Mouse (Mus musculus) neural tube, embryonic 10.5 days (tissue): ENCODE results near the gene Cmya5.
A peak's percentile ranks its signal among the peaks of the same experiment; 100 is the strongest.
"Not testable (repeated sequence)": the region's sequence is repeated elsewhere in the genome, so short reads cannot be mapped to it uniquely, and the experiment has no call there.

Experiments used
- DNase-seq: peaks from one replicate; pipeline ENCODE4 v3.0.0-alpha.2; 2017; ENCODE audit warnings: low spot score; ENCODE audit errors: extremely low spot score

The Cmya5 gene

DNA sequence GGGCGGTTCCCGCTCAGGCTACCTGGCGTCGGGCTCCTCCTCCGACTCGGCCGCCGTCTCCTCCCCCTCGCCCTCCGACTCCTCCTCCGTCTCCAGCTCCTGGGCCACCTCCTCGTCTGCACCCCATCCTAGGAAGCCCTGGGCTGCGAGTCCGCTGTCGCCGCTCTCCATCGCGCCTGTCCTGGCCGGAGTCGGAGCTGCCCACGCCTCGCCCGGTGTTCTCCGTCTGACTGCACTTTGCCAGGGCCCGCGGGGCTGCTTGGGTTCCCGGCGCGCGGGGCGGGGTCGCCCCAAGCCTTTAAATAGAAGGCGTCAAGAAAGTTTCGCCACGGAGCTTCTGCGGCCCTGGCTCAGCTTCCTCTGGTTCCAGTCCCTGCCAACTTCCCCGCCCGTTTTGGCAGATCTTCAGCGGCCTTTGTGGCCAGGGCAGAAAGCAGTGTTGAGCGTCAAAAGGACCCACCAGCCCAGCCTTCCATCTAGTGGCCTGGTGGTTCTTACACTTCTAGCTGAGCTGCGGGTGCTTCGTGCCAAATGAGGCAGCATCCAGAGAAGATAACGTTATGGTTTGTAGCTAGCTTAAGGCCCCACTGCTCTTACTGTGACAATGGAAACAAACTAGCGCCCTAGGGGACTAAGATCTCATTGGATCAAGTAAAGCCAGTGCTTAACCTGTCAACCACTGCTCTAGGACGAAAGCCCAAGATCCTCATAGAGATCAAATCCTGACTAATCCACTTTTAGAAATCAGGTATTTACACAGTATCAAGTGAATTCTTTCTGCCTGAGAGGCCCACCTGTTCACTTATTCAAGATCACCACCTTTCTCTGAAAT is at the start of gene Cmya5:
Cmya5 (minus strand) TSS at position 389 of the 832 bp plus-strand sequence.
- peak; percentile 62 for DNase-seq

DNA sequence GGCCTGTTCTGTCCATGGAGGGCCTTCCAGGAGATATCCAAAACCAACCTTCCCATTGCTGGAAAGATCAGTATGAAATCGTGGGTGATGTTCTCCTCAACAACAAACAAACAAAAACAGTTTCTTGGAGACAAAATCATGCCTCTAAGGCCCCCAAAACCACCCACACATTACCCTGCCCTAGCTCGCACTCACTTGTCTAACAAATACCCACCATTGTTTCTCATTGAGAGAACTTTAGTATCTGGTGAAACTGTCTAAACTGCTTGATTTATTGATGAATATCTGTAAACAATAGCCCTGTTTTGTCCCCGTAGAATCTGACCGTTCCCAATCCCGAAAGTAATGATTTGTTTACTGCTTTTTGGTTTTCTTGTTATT is 48.1 kb upstream of the Cmya5 start:
- no peak for DNase-seq

DNA sequence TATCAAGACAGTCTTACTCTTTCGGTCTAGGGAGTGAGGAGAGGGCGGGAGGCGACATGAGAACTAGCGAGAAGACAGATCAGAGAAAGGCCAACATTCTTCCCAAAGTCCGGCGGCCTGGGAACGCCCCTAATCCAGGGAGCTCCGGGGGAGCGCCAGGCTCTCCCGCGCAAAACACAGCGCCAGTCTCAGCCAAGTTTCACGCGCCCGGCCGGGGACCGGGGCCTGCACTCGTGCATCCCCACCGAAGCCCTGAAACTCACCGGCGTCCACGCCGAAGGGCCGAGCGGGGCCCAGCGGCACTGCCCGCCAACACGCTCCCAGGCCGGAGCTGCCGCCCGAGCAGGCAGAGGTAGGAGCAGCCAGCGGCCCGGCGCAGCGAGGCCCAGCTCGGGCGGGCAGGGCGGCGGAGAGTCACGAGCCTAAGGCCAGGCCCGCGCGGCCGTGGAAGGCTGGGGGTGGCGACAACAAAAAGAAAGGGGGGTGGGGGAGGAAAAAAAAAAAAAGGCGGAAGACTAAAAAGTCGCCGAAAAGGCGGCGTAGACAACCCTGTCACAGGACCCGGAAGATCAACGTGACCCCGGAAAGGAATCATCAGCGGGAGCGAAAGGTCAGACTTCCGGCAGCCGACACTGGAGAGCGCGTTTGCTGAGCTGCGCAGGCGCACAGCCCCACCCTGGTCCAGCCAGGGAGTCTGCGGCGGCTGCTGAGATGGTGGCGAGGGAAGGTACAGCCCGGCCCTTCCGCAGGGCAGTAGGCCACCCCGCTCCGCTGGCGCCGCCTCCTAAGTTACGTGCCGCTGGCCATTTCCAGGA is 47.5 kb upstream of the Cmya5 start, which contains the start of gene Tent2:
Tent2 (minus strand) TSS at position 555 of the 815 bp plus-strand sequence.
- peak; percentile 95 for DNase-seq

DNA sequence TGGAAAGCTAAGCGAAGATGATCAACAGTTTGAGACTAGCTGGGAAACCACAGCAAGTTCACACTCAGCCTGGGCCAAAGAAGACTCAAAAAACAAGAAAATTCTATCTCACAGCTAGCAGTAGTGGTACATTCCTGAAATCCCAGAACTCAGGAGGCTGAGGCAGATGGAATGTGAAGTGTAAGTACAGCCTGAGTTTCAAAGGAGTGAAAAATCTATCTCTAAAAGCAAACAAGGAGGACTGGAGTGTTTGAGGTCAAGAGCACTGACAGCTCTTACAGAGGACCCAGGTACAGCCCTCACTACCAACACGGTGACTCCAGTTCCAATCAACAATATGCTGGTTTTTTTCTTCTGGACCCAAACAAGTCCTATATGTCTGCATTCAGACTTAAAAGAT is 44.9 kb upstream of the Cmya5 start:
- DNase-seq = no peak

DNA sequence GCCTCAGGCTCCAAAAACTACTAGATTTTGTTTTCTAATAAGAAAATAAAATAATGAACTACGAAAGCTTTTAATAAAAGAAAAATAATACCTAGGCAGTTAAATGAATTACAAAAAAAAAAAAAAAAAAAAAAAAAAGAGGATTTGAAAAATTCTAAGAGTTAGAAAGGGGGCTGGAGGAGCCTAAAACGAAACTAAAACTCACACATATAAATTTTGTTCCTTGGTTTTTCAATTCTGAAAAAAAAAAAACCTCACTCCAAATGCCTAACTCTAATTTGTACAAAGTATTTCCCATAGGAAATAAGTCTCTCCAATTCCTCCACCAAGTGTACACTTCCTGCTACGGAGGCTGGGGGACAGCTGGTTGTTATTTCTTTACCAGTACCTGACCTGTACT is 44.2 kb upstream of the Cmya5 start:
- no peak for DNase-seq

DNA sequence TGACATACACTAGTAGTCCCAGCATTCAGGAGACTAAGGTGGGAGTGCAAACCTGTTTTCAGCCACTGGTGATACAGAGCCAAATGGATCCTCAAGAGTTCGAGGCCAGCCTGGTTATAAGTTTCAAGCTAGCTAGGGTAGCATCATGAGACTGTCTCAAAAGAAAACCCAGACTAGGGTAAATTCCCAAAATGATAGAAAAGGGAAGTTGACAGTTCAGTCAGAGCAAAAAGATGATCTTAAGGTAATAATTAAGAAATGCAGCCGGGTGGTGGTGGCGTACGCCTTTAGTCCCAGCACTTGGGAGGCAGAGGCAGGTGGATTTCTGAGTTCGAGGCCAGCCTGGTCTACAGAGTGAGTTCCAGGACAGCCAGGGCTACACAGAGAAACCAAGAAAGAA is 43.3 kb upstream of the Cmya5 start:
- DNase-seq = not testable (repeated sequence)

DNA sequence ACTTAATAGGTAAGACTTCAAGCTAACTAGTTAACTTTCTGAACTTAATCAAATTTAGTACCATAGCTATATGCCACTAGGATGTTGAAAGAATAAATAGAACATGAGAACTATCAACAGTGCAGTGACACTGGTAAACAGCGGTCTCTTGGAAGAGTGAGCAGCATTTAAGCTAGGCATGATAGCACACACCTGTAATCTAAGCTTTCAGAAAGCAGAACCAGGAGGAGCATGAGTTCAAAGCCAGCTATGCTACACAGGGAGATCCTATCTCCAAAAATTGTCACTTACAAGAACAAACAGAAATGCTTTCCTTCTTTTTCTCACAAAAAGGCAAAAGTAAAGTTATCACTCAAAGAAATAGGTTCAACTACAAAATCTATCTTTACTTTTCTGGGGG is 35.8 kb upstream of the Cmya5 start:
- DNase-seq = no peak

DNA sequence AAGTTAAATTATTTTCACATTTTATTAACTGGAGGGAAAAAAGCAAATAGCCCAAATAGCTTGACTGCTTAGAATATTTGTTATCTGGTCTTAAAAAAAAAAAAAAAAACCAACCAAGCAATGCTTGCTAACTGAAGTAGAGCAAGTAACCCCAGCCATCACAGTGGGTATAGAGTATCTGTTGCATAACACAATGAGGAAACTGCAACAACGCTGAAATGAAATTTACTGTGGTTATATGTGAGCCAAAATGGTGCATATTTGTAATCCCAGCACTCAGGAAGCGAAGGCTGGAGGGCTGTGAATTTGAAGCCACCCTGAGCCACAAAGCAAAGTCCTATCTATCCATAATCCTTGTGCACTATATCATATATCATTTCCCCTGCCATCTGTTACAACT is 35.0 kb upstream of the Cmya5 start:
- no peak for DNase-seq

DNA sequence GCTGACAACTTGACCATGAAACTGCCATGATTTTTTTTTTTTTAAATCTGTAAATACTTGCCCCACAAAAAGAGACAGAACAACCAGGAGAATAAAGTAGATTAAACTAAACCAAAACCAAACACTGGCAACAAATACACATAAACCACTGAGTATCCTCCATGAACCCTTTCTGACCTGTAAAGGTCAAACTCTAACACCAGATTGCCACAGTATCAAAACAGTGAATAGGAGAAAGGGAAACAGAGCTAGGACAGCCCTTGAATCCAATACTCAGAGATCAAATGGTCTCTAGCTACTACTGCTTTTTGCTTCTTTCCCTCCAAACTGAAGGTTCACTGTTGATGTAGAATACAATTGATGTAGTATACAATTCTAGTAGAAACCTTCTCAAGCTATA is 33.0 kb upstream of the Cmya5 start:
- no peak for DNase-seq

DNA sequence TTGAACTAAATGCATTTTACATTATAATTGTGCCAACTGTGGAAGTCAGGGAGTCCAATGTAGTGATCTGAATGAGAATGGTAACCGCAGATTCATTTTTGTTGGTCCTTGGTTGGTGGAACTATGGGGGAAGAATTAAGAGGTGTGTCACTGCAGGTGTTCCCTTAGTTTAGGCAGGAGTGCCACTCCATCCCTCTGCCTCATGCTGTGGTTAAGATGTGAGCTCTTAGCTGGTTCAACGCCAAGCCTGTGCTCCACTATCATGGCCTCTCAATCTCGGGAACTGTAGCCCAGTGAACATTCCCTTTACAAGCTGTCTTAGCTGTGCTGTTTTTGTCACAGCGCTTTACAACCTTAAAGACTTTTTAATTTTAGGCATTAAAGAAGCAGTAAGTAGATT is 18.8 kb upstream of the Cmya5 start:
- DNase-seq = no peak

DNA sequence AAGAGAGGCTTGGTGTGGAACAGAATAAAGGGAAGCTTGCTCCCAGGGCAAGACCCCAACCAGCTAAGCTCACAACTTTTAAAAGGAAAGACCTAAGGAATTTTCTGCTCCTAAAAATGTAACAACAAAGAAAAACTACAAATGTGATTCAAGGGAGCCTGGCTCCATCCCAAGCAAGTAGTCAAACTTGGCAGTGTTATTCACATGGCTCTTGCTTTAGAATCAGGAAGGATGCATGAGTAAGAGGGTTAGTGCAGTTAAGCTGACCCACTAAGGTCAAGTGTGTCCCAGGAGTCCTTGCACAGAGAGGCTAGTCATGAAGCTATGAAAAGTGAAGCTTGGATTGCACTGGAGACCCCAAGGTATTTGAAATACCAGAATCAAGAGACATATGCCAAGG is 17.9 kb upstream of the Cmya5 start:
- no peak for DNase-seq

DNA sequence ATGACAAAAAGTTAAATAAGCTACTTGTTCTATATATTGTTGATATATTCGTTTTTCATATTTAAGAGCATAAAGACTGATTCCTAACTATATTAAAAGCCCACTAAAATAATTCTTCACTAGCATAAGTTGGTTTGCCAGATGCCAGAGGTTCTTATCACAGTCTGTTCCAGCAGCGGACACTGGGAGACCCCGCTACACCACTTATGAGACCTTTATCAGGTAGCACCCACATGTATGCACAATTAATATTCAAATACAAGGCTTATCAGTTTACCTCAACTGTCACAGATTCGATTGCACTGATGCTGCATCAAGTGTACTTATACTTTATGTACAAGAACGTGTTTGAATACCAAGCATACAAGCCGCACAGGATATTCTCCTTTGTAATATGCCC is 13.7 kb upstream of the Cmya5 start:
- DNase-seq = no peak

DNA sequence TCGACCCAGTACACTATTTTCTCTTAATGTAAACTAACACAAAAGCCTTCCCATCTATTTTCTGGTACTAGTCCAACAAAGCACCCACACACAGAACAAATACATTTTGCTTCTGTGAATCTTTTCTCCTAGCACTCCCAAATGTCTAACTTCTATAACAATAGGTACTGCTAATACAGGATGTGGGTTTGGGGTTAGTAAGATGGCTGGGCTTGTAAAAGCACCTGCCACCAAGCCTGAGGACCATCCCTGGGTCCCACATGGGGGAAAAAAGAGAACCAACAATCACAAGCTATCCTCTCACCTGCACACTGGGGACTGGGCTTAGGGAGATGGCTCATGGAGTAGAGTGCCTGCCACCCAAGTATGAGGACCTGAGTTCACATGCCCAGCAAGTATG is 8.8 kb upstream of the Cmya5 start:
- no peak for DNase-seq

DNA sequence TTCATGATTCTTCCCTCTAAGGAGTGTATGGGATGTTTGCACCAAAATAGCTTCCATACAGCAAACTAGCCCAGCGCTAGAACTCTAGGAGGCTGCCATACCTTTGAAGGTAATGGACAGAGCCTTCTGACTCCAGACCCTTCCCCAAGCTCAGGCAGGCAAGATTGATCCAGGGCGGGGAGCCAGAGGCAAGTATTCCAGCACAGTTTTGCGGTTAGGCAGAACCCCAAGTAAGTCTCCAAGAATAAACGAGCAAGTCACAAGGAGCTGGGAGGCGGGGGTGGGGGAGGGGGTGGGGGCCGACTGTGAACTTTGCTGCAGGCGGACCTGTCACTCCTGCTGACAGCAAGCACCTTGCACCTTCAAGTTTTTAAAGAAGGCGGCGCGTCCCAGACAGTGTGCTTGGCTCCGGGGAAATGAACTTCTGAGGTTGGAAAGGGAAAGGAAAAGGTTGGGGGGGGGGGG is 673 bp downstream of the Cmya5 start:
- DNase-seq = no peak

DNA sequence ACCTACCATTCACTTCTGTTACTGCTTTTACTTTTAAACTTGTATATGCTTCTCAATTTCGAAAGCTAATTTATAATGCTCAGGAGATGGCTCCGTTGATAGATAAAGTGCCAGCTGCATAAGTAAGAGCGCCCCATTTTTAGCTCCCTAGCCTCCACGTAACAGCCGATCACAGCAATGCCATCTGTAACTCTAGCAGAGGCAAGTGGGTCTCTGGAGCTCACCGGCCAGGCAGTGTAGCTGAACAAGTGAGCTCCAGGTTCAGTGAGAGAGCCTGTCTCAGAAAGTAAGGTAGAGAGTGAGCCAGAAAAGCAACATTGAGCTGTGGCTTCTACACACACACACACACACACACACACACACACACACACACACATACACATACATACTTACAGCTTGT is 3.3 kb downstream of the Cmya5 start:
- no peak for DNase-seq

DNA sequence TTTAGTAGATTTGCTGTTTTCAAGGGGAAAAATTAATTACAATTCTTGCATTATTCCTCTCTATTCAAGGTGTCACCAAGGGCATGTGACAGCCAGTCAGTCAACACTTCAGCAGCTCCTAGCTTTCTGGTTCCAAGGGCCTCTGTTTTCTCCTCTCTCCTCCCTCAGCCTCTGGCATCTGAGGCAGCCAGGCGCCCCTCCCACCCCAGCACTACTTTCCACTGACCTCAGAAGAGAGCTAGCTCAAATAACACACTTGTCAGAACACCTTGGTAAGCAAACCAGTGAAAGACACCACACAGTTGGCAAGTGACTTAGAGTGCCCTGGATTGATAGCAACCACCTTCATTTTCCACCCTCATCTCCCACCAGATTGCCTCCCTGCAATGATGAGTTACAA is 6.5 kb downstream of the Cmya5 start:
- no peak for DNase-seq

DNA sequence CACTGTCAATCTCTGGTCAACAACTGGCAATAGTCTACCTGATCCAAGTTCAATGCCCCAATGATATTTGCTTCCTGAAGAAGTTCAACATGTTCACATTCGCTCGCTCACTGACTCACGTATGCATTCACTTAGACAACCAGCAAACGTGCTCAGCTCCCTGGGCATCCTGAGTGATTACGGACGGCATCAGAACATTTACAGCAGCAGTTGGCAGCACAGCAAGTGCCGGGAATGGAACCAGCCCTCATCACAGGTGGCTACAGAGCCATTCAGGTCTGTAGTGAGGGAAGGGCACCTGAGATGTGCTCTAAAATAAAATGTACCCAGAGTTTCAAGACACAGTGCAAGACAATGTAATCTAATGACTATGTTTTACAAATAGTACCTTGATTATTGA is 7.4 kb downstream of the Cmya5 start:
- DNase-seq = no peak

DNA sequence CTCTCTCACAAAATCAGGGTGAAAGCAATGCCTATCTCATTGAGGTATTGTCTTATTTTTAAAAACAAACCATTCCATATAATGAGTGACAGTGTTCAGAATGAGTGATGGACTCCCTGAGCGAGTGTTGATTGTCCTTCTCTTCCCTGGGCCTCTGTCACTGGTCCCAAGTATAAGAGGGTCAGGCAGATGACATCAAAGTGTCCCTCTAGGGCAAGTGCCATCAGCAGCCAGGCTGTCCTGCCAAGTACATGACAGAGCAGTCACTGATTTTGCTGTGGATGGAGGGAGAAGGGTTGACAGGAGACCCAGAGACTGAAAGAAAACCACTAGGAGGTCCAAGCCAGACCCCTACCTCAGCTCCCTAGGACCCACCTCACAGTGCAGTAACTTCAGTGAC is 8.3 kb downstream of the Cmya5 start:
- DNase-seq = no peak

DNA sequence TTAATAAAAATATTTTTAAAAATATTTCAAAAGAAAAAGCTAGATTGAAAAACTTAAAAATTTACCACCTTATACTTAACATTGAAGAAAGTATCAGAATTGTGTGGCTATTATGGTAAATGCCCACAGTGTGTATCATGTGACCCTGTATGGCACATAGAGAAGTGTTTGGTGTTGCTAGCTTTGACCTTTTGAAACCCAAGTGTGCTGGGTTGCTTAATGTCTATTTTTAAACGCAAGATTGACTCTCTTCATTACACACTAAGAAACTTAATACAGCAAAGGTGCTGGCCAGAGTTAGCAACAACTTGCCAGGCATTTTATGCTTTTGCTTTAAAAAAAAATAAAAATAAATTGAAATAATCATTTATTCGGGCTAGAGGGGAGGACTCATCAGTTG is 9.0 kb downstream of the Cmya5 start:
- DNase-seq = no peak

DNA sequence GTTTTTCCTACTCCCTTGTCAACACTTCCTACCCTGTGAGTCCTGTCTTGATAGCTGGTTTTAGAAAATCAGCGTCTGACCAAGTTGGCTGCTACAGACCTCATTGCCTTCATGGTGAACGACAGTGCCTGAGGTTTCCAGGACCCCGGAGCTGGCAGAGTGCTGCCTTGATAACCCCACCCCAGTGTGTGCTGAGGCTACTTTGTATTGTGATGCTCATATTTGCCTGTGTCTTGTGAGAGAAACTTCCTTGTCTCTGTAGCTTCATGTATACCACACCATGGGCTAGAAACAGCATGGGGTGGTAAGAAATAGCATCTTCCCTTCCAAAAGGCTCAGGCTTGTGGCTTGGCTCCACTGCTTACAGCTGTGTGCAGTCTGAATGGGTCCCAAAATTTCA is 13.8 kb downstream of the Cmya5 start:
- no peak for DNase-seq

DNA sequence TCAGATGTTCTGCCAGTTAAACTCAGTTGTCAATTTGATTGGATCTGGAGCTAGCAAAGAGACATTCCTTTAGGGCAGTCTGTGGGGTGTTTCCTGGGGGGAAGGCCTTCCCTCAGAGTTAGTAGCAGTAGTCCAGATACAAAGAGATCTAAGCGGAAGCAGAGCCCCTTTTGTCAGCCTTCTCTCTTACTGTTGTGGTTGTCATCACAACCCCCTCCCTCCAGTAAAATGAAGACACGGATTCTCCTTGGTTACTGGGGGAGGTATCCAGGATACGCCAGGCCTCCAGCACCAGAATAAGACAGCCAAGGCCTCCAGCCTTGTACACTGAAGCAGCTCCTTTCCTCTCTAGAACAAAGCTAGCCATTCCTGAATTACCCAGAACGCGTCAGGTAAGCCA is 15.6 kb downstream of the Cmya5 start:
- DNase-seq = no peak

DNA sequence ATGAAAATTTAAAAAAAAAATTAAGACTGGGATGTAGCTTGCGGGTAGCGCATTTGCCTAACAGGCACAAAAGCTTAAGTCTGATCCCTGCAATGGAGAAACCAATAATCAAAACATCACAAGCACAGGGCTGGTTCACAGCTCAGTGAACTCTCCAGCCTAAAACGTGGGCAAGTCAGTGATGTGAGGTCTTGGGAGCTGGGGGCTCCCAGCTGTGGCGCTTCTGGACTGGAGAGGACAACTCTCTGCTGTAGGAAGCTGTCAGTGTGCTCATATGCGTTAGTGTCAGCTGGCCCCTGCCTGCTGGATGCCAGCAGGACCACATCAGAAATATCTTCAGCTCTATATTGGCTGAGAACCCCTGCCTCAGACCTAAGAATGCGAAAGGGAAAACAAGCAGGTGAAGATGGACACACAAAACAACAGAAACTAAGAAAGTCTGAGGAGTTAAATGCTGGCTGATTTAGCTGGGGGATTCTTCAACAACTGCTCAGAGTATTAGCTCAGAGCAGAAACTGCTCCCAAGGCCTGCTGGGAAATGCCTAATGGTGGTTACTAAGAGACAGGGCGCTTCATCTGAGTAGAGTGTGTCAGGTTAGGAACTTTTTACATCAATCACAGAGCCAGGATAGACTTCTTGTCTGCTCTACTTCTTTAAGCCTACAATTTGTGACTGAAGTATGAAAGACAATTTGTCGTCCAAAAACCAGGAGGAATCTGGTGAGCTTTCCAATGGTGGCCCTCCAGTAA is 16.2 kb downstream of the Cmya5 start:
- DNase-seq = no peak
